Mouse (Mus musculus): Measurements from ENCODE around the gene Olfr1134.
"Not testable (repeated sequence)": the region's sequence is repeated elsewhere in the genome, so short reads cannot be mapped to it uniquely, and the experiment has no call there.

The Olfr1134 gene

GRCm38 (mm10) chr2:87658360-87658759 is at the start of gene Olfr1134:
Gene Olfr1134, minus strand, starts transcription at chr2:87658460.
- no peak for DNase-seq (ENCODE audit: low read depth, low spot score)

GRCm38 (mm10) chr2:87693847-87694246 is 35.6 kb upstream of the Olfr1134 start, which contains the start of gene Olfr1136:
Gene Olfr1136, minus strand, starts transcription at chr2:87693947.
- no peak for DNase-seq (ENCODE audit: low read depth, low spot score)

GRCm38 (mm10) chr2:87673564-87673963 is 15.3 kb upstream of the Olfr1134 start, which contains the start of gene Olfr1135:
Gene Olfr1135, minus strand, starts transcription at chr2:87673664.
- DNase-seq (ENCODE audit: low read depth, low spot score): no peak

GRCm38 (mm10) chr2:87647274-87647673 is 11.0 kb downstream of the Olfr1134 start, which contains the start of gene Olfr1133:
Gene Olfr1133, minus strand, starts transcription at chr2:87647374.
- no peak for DNase-seq (ENCODE audit: low read depth, low spot score)

GRCm38 (mm10) chr2:87642441-87642840 is 15.8 kb downstream of the Olfr1134 start:
- DNase-seq (ENCODE audit: low read depth, low spot score): no peak

GRCm38 (mm10) chr2:87637435-87637834 is 20.8 kb downstream of the Olfr1134 start, which contains the start of gene Olfr1132:
Gene Olfr1132, minus strand, starts transcription at chr2:87637535.
- no peak for DNase-seq (ENCODE audit: low read depth, low spot score)

GRCm38 (mm10) chr2:87626804-87627203 is 31.5 kb downstream of the Olfr1134 start, which contains the start of gene Olfr1131:
Gene Olfr1131, plus strand, starts transcription at chr2:87627104.
- DNase-seq (ENCODE audit: low read depth, low spot score): no peak

GRCm38 (mm10) chr2:87605912-87606311 is 52.3 kb downstream of the Olfr1134 start, which contains the start of gene Olfr1130:
Gene Olfr1130, plus strand, starts transcription at chr2:87606212.
- not testable (repeated sequence) for DNase-seq (ENCODE audit: low read depth, low spot score)
